ENCODE assay signal across 8 mouse cellular contexts in genomic region chr2:180225762-180226378, GRCm38 (mm10). TPM values are rescaled to one million over a fixed set of nuclear protein-coding genes. Genes with fewer than 3 reads are reported as not detected.
A peak's percentile ranks its signal among the peaks of the same experiment; 100 is the strongest.
DNase-seq lines count a peak whose midpoint lies in the region; TF ChIP-seq lines count a peak whose summit lies in the region.

Gene Lama5, minus strand, starts transcription at chr2:180225859.

- H3K27ac ChIP-seq in layer of hippocampus, adult 2 months, result peak within 1 kb of the TSS; percentile 61
- H3K27ac ChIP-seq in cortical plate, adult 2 months (ENCODE audit: insufficient read depth, low read length), result no peak within 1 kb of the TSS

- no peak for DNase-seq in layer of hippocampus, adult 2 months (ENCODE audit: low spot score in 2 of 2)
- no peak for DNase-seq in layer of hippocampus, adult 9-11 months
- DNase-seq in heart, adult 18-20 months, result peak; percentile 78 to 84
- peak; percentile 82 for DNase-seq in kidney, adult 11 months
- DNase-seq in lung, adult 2 months, result peak; percentile 80
- peak; percentile 73 for DNase-seq in retina, embryonic 14.5 days (ENCODE audit: low spot score)
- no peak for DNase-seq in left cerebral cortex, postnatal 25 days (ENCODE audit: low spot score in 2 of 2)

- intact Hi-C loops in left cerebral cortex, postnatal 25 days (cut with DNase I), result no loop called here

- H3K4me1 ChIP-seq in cortical plate, adult 2 months (ENCODE audit: control insufficient read depth, insufficient read depth, low read length), result no peaks in the 10 kb centered on the region
- H3K4me1 ChIP-seq in lung, adult 2 months (ENCODE audit: control insufficient read depth, insufficient read depth, low read length), result peaks cover 33% of the 10 kb centered on the region

- no peak for TF ChIP-seq POLR2A in cortical plate, adult 2 months (IDR thresholded peaks at IDR 0.05; ENCODE audit: extremely low read depth, insufficient read depth, low read length)
- TF ChIP-seq POLR2A in lung, adult 2 months (IDR thresholded peaks at IDR 0.05; ENCODE audit: borderline replicate concordance, extremely low read depth, low read depth, low read length), result peak; percentile 47; the same call in 1 of the 2 replicates

- H3K4me3 ChIP-seq in layer of hippocampus, adult 2 months, result peak within 1 kb of the TSS; percentile 80
- peak within 1 kb of the TSS; percentile 58 for H3K4me3 ChIP-seq in cortical plate, adult 2 months (ENCODE audit: insufficient read depth, low read length)
- H3K4me3 ChIP-seq in lung, adult 2 months (replicated peaks; ENCODE audit: extremely low read depth, low read depth, low read length), result peak within 1 kb of the TSS; percentile 88

- no peak for TF ChIP-seq CTCF in layer of hippocampus, adult 2 months (conservative IDR thresholded peaks at IDR 0.05)
- TF ChIP-seq CTCF in cortical plate, adult 2 months (IDR thresholded peaks at IDR 0.05; ENCODE audit: extremely low read depth, insufficient read depth, low read length), result no peak
- no peak for TF ChIP-seq CTCF in lung, adult 2 months (IDR thresholded peaks at IDR 0.05; ENCODE audit: insufficient read depth, low read length)

- 3% methylated on average over 36 of the region's 37 CpGs for WGBS in lung, adult 2 months

RNA-seq across cellular contexts. Expression of gene Lama5, which starts in this region (rescaled TPM):
- total RNA-seq in layer of hippocampus, adult 2 months (2021), result 1 to 10 TPM; 6.9 to 8.9 TPM
- polyA plus RNA-seq in cortical plate, adult 2 months (2012; rRNA removed), result 6.0 and 6.2 TPM in 2 replicates
- 10 to 100 TPM; 72.2 to 78.5 TPM for total RNA-seq in heart, adult 18-20 months (2021)
- 145 and 148 TPM in 2 replicates for polyA plus RNA-seq in lung, adult 2 months (2012; rRNA removed)
- 1 to 10 TPM; 6.0 to 6.7 TPM for total RNA-seq in left cerebral cortex, postnatal 25 days (2021)

Comparison
In these comparisons a context has a peak if more than half of its experiments do, and no peak if none do; other contexts are left out.
1. RNA of gene Lama5 (total RNA-seq): 72.2 to 78.5 TPM in heart, adult 18-20 months; 6.9 to 8.9 TPM in layer of hippocampus, adult 2 months and 6.0 to 6.7 TPM in left cerebral cortex, postnatal 25 days; every median in the first group is over 4 times any median in the second.
2. RNA of gene Lama5 (polyA plus RNA-seq): 145 to 148 TPM in lung, adult 2 months; 6.0 to 6.2 TPM in cortical plate, adult 2 months; every median in the first group is over 10 times any median in the second.
3. DNase-seq: peak in heart, adult 18-20 months (2 of 2), kidney, adult 11 months (single experiment), lung, adult 2 months (single experiment) and retina, embryonic 14.5 days (single experiment); none in layer of hippocampus, adult 2 months (0 of 2), layer of hippocampus, adult 9-11 months (single experiment) and left cerebral cortex, postnatal 25 days (0 of 2).
4. Peak in every context shown above with its lines, with median percentiles within 50 percentile points of each other: H3K4me3 ChIP-seq.